Comparison of ENCODE assay signal across 26 mouse cellular contexts in genomic region chr5:66455271-66455670, GRCm38 (mm10).
DNase-seq lines count a peak whose midpoint lies in the region; ATAC-seq lines count a peak whose summit lies in the region.
"Had no signal": no experiment of that assay in that cellular context is flagged by ENCODE, and none has a peak within 500 bp of the region (broad histone marks: within the 10 kb centered on the region; RNA-seq: fewer than 3 reads in every experiment).

No protein-coding gene starts in this region.

- ATAC-seq in kidney, embryonic 15.5 days (replicated peaks; ENCODE audit: low FRiP score), result no peak
- ATAC-seq: activated CD4-positive, CD25-positive, alpha-beta regulatory T cell, adult 4 months; forebrain, embryonic 16.5 days; inflammation-experienced regulatory T-cells, adult 6 months; midbrain, embryonic 15.5 days had no signal

- H3K9me3 ChIP-seq in heart, embryonic 10.5 days, result no peaks in the 10 kb centered on the region
- H3K9me3 ChIP-seq in kidney, embryonic 15.5 days (replicated peaks), result no peaks in the 10 kb centered on the region
- H3K9me3 ChIP-seq: embryonic facial prominence, embryonic 13.5 days; hindbrain, embryonic 10.5 days; hindbrain, embryonic 15.5 days; midbrain, embryonic 15.5 days; stomach, embryonic 15.5 days had no signal

- no peak overlapping the region for H3K4me3 ChIP-seq in heart, embryonic 10.5 days
- H3K4me3 ChIP-seq in kidney, embryonic 15.5 days (replicated peaks), result no peak overlapping the region
- H3K4me3 ChIP-seq: embryonic facial prominence, embryonic 13.5 days; gastrocnemius, adult 2 months; hindbrain, embryonic 10.5 days; hindbrain, embryonic 15.5 days; midbrain, embryonic 15.5 days; stomach, embryonic 15.5 days had no signal

- no peak overlapping the region for H3K9ac ChIP-seq in kidney, embryonic 15.5 days
- H3K9ac ChIP-seq: embryonic facial prominence, embryonic 13.5 days; hindbrain, embryonic 15.5 days; liver, embryonic 14.5 days; midbrain, embryonic 15.5 days; stomach, embryonic 15.5 days had no signal

- WGBS in heart, embryonic 10.5 days, result 78% methylated on average over 5 of the region's 5 CpGs
- WGBS in kidney, embryonic 15.5 days, result 84% methylated on average over 5 of the region's 5 CpGs

- H3K4me2 ChIP-seq in kidney, embryonic 15.5 days, result no peak overlapping the region
- H3K4me2 ChIP-seq: embryonic facial prominence, embryonic 13.5 days; hindbrain, embryonic 15.5 days; midbrain, embryonic 15.5 days; stomach, embryonic 15.5 days had no signal

- peak; percentile 65 to 69 for DNase-seq in adrenal gland, adult (ENCODE audit: inconsistent age in 2 of 2, low spot score in 1 of 2)
- no peak for DNase-seq in adrenal gland, adult 18-20 months (ENCODE audit: low spot score in 2 of 2)
- peak; percentile 71 for DNase-seq in heart, adult 11 months
- DNase-seq in heart, embryonic 10.5 days (ENCODE audit: low spot score), result no peak
- DNase-seq in kidney, adult 9 months, result peak; percentile 81
- peak; percentile 33 for DNase-seq in yolk sac, embryonic 10.5 days (ENCODE audit: low spot score)
- DNase-seq: cerebellum, adult 11 months; cerebellum, adult 9-11 months; gastrocnemius, adult 2 months; heart, postnatal 14 days; layer of hippocampus, postnatal 36 days; left cerebral cortex, postnatal 4 days; lung, adult 2 months; lung, postnatal 10 days; right cerebral cortex, postnatal 25 days had no signal

- H3K27ac ChIP-seq in heart, embryonic 10.5 days, result no peak overlapping the region
- H3K27ac ChIP-seq in kidney, embryonic 15.5 days, result no peak overlapping the region
- H3K27ac ChIP-seq: embryonic facial prominence, embryonic 13.5 days; gastrocnemius, adult 2 months; hindbrain, embryonic 10.5 days; hindbrain, embryonic 15.5 days; liver, embryonic 14.5 days; macrophage; midbrain, embryonic 15.5 days; stomach, embryonic 15.5 days had no signal

- H3K4me1 ChIP-seq in heart, embryonic 10.5 days, result peaks cover 19% of the 10 kb centered on the region
- H3K4me1 ChIP-seq in kidney, embryonic 15.5 days, result peaks cover 12% of the 10 kb centered on the region; the same call in 1 of the 2 replicates
- H3K4me1 ChIP-seq: hindbrain, embryonic 10.5 days; stomach, embryonic 15.5 days had no signal

- no peaks in the 10 kb centered on the region for H3K27me3 ChIP-seq in heart, embryonic 10.5 days (ENCODE audit: insufficient read depth, poor library complexity, severe bottlenecking)
- H3K27me3 ChIP-seq in kidney, embryonic 15.5 days, result no peaks in the 10 kb centered on the region
- H3K27me3 ChIP-seq: embryonic facial prominence, embryonic 13.5 days; hindbrain, embryonic 15.5 days; midbrain, embryonic 15.5 days; stomach, embryonic 15.5 days had no signal

- H3K36me3 ChIP-seq in heart, embryonic 10.5 days, result peaks cover 10% of the 10 kb centered on the region; the same call in 1 of the 2 replicates
- peaks cover 16% of the 10 kb centered on the region for H3K36me3 ChIP-seq in kidney, embryonic 15.5 days
- H3K36me3 ChIP-seq: stomach, embryonic 15.5 days had no signal

Comparison
In these comparisons a context has a peak if more than half of its experiments do, and no peak if none do; other contexts are left out.
1. DNase-seq: peak in adrenal gland, adult (2 of 2), heart, adult 11 months (single experiment), kidney, adult 9 months (single experiment) and yolk sac, embryonic 10.5 days (single experiment); none in adrenal gland, adult 18-20 months (0 of 2) and heart, embryonic 10.5 days (single experiment).